In genomic region chr8:71507589-71508104, GRCm38 (mm10) we compare ENCODE assay signal across 8 mouse cellular contexts. TPM values are rescaled to one million over a fixed set of nuclear protein-coding genes. Genes with fewer than 3 reads are reported as not detected.
DNase-seq lines count a peak whose midpoint lies in the region; ATAC-seq and TF ChIP-seq lines count a peak whose summit lies in the region.

No protein-coding gene starts in this region.

- no peak overlapping the region for H3K27ac ChIP-seq in forebrain, embryonic 15.5 days (replicated peaks)
- no peak overlapping the region for H3K27ac ChIP-seq in heart, postnatal 0 days (ENCODE audit: low read depth)
- no peak overlapping the region for H3K27ac ChIP-seq in liver, embryonic 15.5 days (replicated peaks)
- no peak overlapping the region for H3K27ac ChIP-seq in neural tube, embryonic 15.5 days (replicated peaks)

- H3K4me1 ChIP-seq in forebrain, embryonic 15.5 days: peaks cover 12% of the 10 kb centered on the region
- H3K4me1 ChIP-seq in heart, postnatal 0 days (ENCODE audit: control insufficient read depth, insufficient read depth): 0 out of 2 replicates have a peak, but pooled peaks cover 3% of the 10 kb centered on the region
- peaks cover 26% of the 10 kb centered on the region for H3K4me1 ChIP-seq in liver, embryonic 15.5 days (replicated peaks)
- H3K4me1 ChIP-seq in neural tube, embryonic 15.5 days: peaks cover 17% of the 10 kb centered on the region

- WGBS in forebrain, embryonic 15.5 days: under 1% methylated on average over 61 of the region's 61 CpGs
- under 1% methylated on average over 58 of the region's 61 CpGs for whole genome bisulfite sequencing in heart, postnatal 0 days
- WGBS in liver, embryonic 15.5 days (ENCODE audit: insufficient replicate concordance): 1% methylated on average over 61 of the region's 61 CpGs
- WGBS in neural tube, embryonic 15.5 days: under 1% methylated on average over 61 of the region's 61 CpGs

- no peaks in the 10 kb centered on the region for H3K36me3 ChIP-seq in forebrain, embryonic 15.5 days
- H3K36me3 ChIP-seq in heart, postnatal 0 days (replicated peaks; ENCODE audit: control insufficient read depth, insufficient read depth, low read length): no peaks in the 10 kb centered on the region
- no peaks in the 10 kb centered on the region for H3K36me3 ChIP-seq in liver, embryonic 15.5 days (replicated peaks)
- H3K36me3 ChIP-seq in neural tube, embryonic 15.5 days: no peaks in the 10 kb centered on the region

- peaks cover 49% of the 10 kb centered on the region for H3K27me3 ChIP-seq in forebrain, embryonic 15.5 days
- H3K27me3 ChIP-seq in heart, postnatal 0 days (ENCODE audit: control insufficient read depth, insufficient read depth, low read length): peaks cover 62% of the 10 kb centered on the region
- H3K27me3 ChIP-seq in liver, embryonic 15.5 days: peaks cover 50% of the 10 kb centered on the region
- H3K27me3 ChIP-seq in neural tube, embryonic 15.5 days (replicated peaks): peaks cover 68% of the 10 kb centered on the region

- peak overlapping the region; percentile 47 for H3K9ac ChIP-seq in forebrain, embryonic 15.5 days (replicated peaks)
- no peak overlapping the region for H3K9ac ChIP-seq in heart, postnatal 0 days (replicated peaks; ENCODE audit: low read depth, low read length)
- no peak overlapping the region for H3K9ac ChIP-seq in liver, embryonic 15.5 days
- H3K9ac ChIP-seq in neural tube, embryonic 15.5 days (replicated peaks): peak overlapping the region; percentile 34

- ATAC-seq in forebrain, embryonic 15.5 days (replicated peaks): peak; percentile 76
- peak; percentile 77 for ATAC-seq in heart, postnatal 0 days (ENCODE audit: insufficient read depth, low read depth)
- peak; percentile 39 for ATAC-seq in liver, embryonic 15.5 days (ENCODE audit: insufficient read depth)
- peak; percentile 88 for ATAC-seq in neural tube, embryonic 15.5 days (ENCODE audit: low FRiP score)

- DNase-seq in MN1 (ENCODE audit: low spot score): peak; percentile 85
- DNase-seq in cerebellum, adult 11-12 months: peak; percentile 86
- peak; percentile 86 for DNase-seq in heart, postnatal 0 days (ENCODE audit: low spot score)
- peak; percentile 78 to 89 for DNase-seq in kidney, postnatal 25 days
- peak; percentile 45 for DNase-seq in urinary bladder, adult 2 months (ENCODE audit: low spot score)

- no peaks in the 10 kb centered on the region for H3K9me3 ChIP-seq in forebrain, embryonic 15.5 days
- H3K9me3 ChIP-seq in heart, postnatal 0 days (replicated peaks; ENCODE audit: control insufficient read depth, low read length): no peaks in the 10 kb centered on the region
- H3K9me3 ChIP-seq in liver, embryonic 15.5 days (replicated peaks): no peaks in the 10 kb centered on the region
- H3K9me3 ChIP-seq in neural tube, embryonic 15.5 days (replicated peaks): no peaks in the 10 kb centered on the region

- H3K4me3 ChIP-seq in forebrain, embryonic 15.5 days: peak overlapping the region; percentile 44
- peak overlapping the region; percentile 48 for H3K4me3 ChIP-seq in heart, postnatal 0 days (ENCODE audit: low read depth, low read length)
- H3K4me3 ChIP-seq in liver, embryonic 15.5 days (replicated peaks): peak overlapping the region; percentile 35
- peak overlapping the region; percentile 42 for H3K4me3 ChIP-seq in neural tube, embryonic 15.5 days (replicated peaks)

- H3K4me2 ChIP-seq in forebrain, embryonic 15.5 days (replicated peaks): peak overlapping the region; percentile 72
- peak overlapping the region; percentile 83 for H3K4me2 ChIP-seq in heart, postnatal 0 days (ENCODE audit: low read depth, low read length)
- peak overlapping the region; percentile 64 for H3K4me2 ChIP-seq in liver, embryonic 15.5 days
- H3K4me2 ChIP-seq in neural tube, embryonic 15.5 days: peak overlapping the region; percentile 66

- no peak for TF ChIP-seq CTCF in heart, postnatal 0 days (IDR thresholded peaks at IDR 0.05; ENCODE audit: low read depth)

- TF ChIP-seq EP300 in heart, postnatal 0 days (IDR thresholded peaks at IDR 0.05; ENCODE audit: low read depth): no peak

RNA-seq across cellular contexts. Expression of gene Plvap, which starts 3.9 kb away (rescaled TPM):
- polyA plus RNA-seq in forebrain, embryonic 15.5 days (2015; fragmentation: Nextera tagmentation; extraction: Ambion mirVana): 5.4 and 6.0 TPM in 2 replicates
- total RNA-seq in heart, postnatal 0 days (2014; rRNA removed; ENCODE audit: low replicate concordance): 51.6 and 95.2 TPM in 2 replicates
- 63.4 and 64.8 TPM in 2 replicates for polyA plus RNA-seq in heart, postnatal 0 days (2015; fragmentation: Nextera tagmentation; extraction: Ambion mirVana)
- polyA plus RNA-seq in liver, embryonic 15.5 days (2015; fragmentation: Nextera tagmentation; extraction: Ambion mirVana): 22.4 and 23.9 TPM in 2 replicates
- 9.5 and 21.1 TPM in 2 replicates for polyA plus RNA-seq in neural tube, embryonic 15.5 days (2015; fragmentation: Nextera tagmentation; extraction: Ambion mirVana)
- polyA plus RNA-seq in urinary bladder, adult 2 months (2012; rRNA removed): 59.3 and 67.0 TPM in 2 replicates

RNA-seq across cellular contexts. Expression of gene Ccdc194, which starts 17.9 kb away (rescaled TPM):
- polyA plus RNA-seq in forebrain, embryonic 15.5 days (2015; fragmentation: Nextera tagmentation; extraction: Ambion mirVana): 0.11 TPM in 1 of 2 replicates, not detected in the other
- total RNA-seq in heart, postnatal 0 days (2014; rRNA removed; ENCODE audit: low replicate concordance): 1.1 TPM in 1 of 2 replicates, not detected in the other
- polyA plus RNA-seq in heart, postnatal 0 days (2015; fragmentation: Nextera tagmentation; extraction: Ambion mirVana): 0.12 and 0.14 TPM in 2 replicates
- polyA plus RNA-seq in liver, embryonic 15.5 days (2015; fragmentation: Nextera tagmentation; extraction: Ambion mirVana): 0.06 and 0.14 TPM in 2 replicates
- 0.13 TPM in 2 replicates for polyA plus RNA-seq in neural tube, embryonic 15.5 days (2015; fragmentation: Nextera tagmentation; extraction: Ambion mirVana)
- 0.12 TPM in 2 replicates for polyA plus RNA-seq in urinary bladder, adult 2 months (2012; rRNA removed)

RNA-seq across cellular contexts. Expression of gene Gtpbp3, which starts 19.7 kb away (rescaled TPM):
- 12.2 and 13.7 TPM in 2 replicates for polyA plus RNA-seq in forebrain, embryonic 15.5 days (2015; fragmentation: Nextera tagmentation; extraction: Ambion mirVana)
- 21.1 and 36.7 TPM in 2 replicates for total RNA-seq in heart, postnatal 0 days (2014; rRNA removed; ENCODE audit: low replicate concordance)
- polyA plus RNA-seq in heart, postnatal 0 days (2015; fragmentation: Nextera tagmentation; extraction: Ambion mirVana): 10.3 and 11.3 TPM in 2 replicates
- polyA plus RNA-seq in liver, embryonic 15.5 days (2015; fragmentation: Nextera tagmentation; extraction: Ambion mirVana): 4.2 and 5.1 TPM in 2 replicates
- polyA plus RNA-seq in neural tube, embryonic 15.5 days (2015; fragmentation: Nextera tagmentation; extraction: Ambion mirVana): 15.4 and 17.1 TPM in 2 replicates
- polyA plus RNA-seq in urinary bladder, adult 2 months (2012; rRNA removed): 21.9 and 25.5 TPM in 2 replicates

RNA-seq across cellular contexts. Expression of gene Ano8, which starts 21.9 kb away (rescaled TPM):
- 9.4 and 9.8 TPM in 2 replicates for polyA plus RNA-seq in forebrain, embryonic 15.5 days (2015; fragmentation: Nextera tagmentation; extraction: Ambion mirVana)
- 10.8 and 15.0 TPM in 2 replicates for total RNA-seq in heart, postnatal 0 days (2014; rRNA removed; ENCODE audit: low replicate concordance)
- 0.74 and 0.93 TPM in 2 replicates for polyA plus RNA-seq in heart, postnatal 0 days (2015; fragmentation: Nextera tagmentation; extraction: Ambion mirVana)
- 0.15 and 0.20 TPM in 2 replicates for polyA plus RNA-seq in liver, embryonic 15.5 days (2015; fragmentation: Nextera tagmentation; extraction: Ambion mirVana)
- 5.7 and 6.8 TPM in 2 replicates for polyA plus RNA-seq in neural tube, embryonic 15.5 days (2015; fragmentation: Nextera tagmentation; extraction: Ambion mirVana)
- 22.1 and 23.9 TPM in 2 replicates for polyA plus RNA-seq in urinary bladder, adult 2 months (2012; rRNA removed)

RNA-seq across cellular contexts. Expression of gene Bst2, which starts 29.6 kb away (rescaled TPM):
- 8.5 and 8.8 TPM in 2 replicates for polyA plus RNA-seq in forebrain, embryonic 15.5 days (2015; fragmentation: Nextera tagmentation; extraction: Ambion mirVana)
- total RNA-seq in heart, postnatal 0 days (2014; rRNA removed; ENCODE audit: low replicate concordance): 101 and 109 TPM in 2 replicates
- polyA plus RNA-seq in heart, postnatal 0 days (2015; fragmentation: Nextera tagmentation; extraction: Ambion mirVana): 42.9 and 43.3 TPM in 2 replicates
- 35.3 and 37.3 TPM in 2 replicates for polyA plus RNA-seq in liver, embryonic 15.5 days (2015; fragmentation: Nextera tagmentation; extraction: Ambion mirVana)
- polyA plus RNA-seq in neural tube, embryonic 15.5 days (2015; fragmentation: Nextera tagmentation; extraction: Ambion mirVana): 16.1 and 35.7 TPM in 2 replicates
- 110 and 117 TPM in 2 replicates for polyA plus RNA-seq in urinary bladder, adult 2 months (2012; rRNA removed)

Comparison
In these comparisons a context has a peak if more than half of its experiments do, and no peak if none do; other contexts are left out.
1. H3K9ac ChIP-seq: peak in forebrain, embryonic 15.5 days (single experiment) and neural tube, embryonic 15.5 days (single experiment); none in heart, postnatal 0 days (single experiment) and liver, embryonic 15.5 days (single experiment).
2. Peak in every context shown above with its lines, with median percentiles within 50 percentile points of each other: DNase-seq, ATAC-seq, H3K4me2 ChIP-seq and H3K4me3 ChIP-seq.